In genomic region chr10:39157321-39157720, GRCm38 (mm10) we compare ENCODE assay signal across 28 mouse cellular contexts. TPM values are rescaled to one million over a fixed set of nuclear protein-coding genes. Genes with fewer than 3 reads are reported as not detected.
"Had no signal": no experiment of that assay in that cellular context is flagged by ENCODE, and none has a peak within 500 bp of the region (broad histone marks: within the 10 kb centered on the region; RNA-seq: fewer than 3 reads in every experiment).

No protein-coding gene starts in this region.

- H3K27me3 ChIP-seq: heart, embryonic 13.5 days; heart, embryonic 15.5 days; hindbrain, embryonic 13.5 days; hindbrain, embryonic 15.5 days; limb, embryonic 12.5 days had no signal

- H3K9me3 ChIP-seq: heart, embryonic 13.5 days; heart, embryonic 15.5 days; hindbrain, embryonic 13.5 days; hindbrain, embryonic 15.5 days; limb, embryonic 10.5 days; limb, embryonic 12.5 days had no signal

- ATAC-seq: hindbrain, postnatal 0 days; intestine, embryonic 16.5 days had no signal

- H3K4me2 ChIP-seq: heart, embryonic 11.5 days; heart, embryonic 13.5 days; heart, embryonic 15.5 days; hindbrain, embryonic 13.5 days; hindbrain, embryonic 15.5 days; limb, embryonic 12.5 days; liver, embryonic 11.5 days had no signal

- DNase-seq: gastrocnemius, postnatal 14 days; gastrocnemius, postnatal 36 days; heart, adult 18-20 months; heart, postnatal 14 days; heart, postnatal 36 days; kidney, adult 11 months; kidney, adult 2 months; kidney, adult 9 months; kidney, postnatal 10 days; kidney, postnatal 25 days; kidney, postnatal 4 days; liver had no signal

- H3K36me3 ChIP-seq: heart, embryonic 13.5 days; heart, embryonic 15.5 days; hindbrain, embryonic 13.5 days; hindbrain, embryonic 15.5 days had no signal

- H3K27ac ChIP-seq: heart, embryonic 13.5 days; heart, embryonic 15.5 days; hindbrain, embryonic 13.5 days; hindbrain, embryonic 15.5 days; hindbrain, postnatal 0 days; layer of hippocampus, adult 2 months; left cerebral cortex, adult 2 months; limb, embryonic 10.5 days; limb, embryonic 12.5 days; liver, embryonic 14.5 days had no signal

- H3K4me3 ChIP-seq: heart, embryonic 13.5 days; heart, embryonic 15.5 days; hindbrain, embryonic 13.5 days; hindbrain, embryonic 15.5 days; layer of hippocampus, adult 2 months; left cerebral cortex, adult 2 months; limb, embryonic 10.5 days; limb, embryonic 12.5 days had no signal

- H3K9ac ChIP-seq: heart, embryonic 13.5 days; heart, embryonic 15.5 days; hindbrain, embryonic 13.5 days; hindbrain, embryonic 15.5 days; limb, embryonic 12.5 days; liver, embryonic 14.5 days had no signal

- H3K4me1 ChIP-seq: heart, embryonic 13.5 days; heart, embryonic 15.5 days; hindbrain, embryonic 13.5 days; hindbrain, embryonic 15.5 days; limb, embryonic 12.5 days had no signal

RNA-seq across cellular contexts. Expression of gene Ccn6, which starts 6.3 kb away (rescaled TPM):
- polyA plus RNA-seq: gonadal fat pad, adult 2 months; heart, embryonic 13.5 days; heart, postnatal 0 days; liver, embryonic 16.5 days had no signal
